Mouse (Mus musculus) heart, embryonic 13.5 days (tissue): ENCODE results near the gene Tsen2. TPM values are rescaled to one million over a fixed set of nuclear protein-coding genes. Genes with fewer than 3 reads are reported as not detected.

ENCODE experiments used
- ATAC-seq: fragments of 200-750 bp; cut with Nextera tagmentation; 2 replicates; pipeline ENCODE4 v1.8.0; 2017; ENCODE audit warnings: moderate TSS enrichment; ENCODE audit not compliant: insufficient number of reproducible peaks, low FRiP score, low TSS enrichment; ENCODE audit errors: extremely low read depth
- H3K27ac ChIP-seq: fragments of 300-500 bp; sonication (generic); replicated peaks from 2 replicates; pipeline ENCODE4 v1.5.1; 2015; ENCODE audit warnings: moderate library complexity, mild to moderate bottlenecking, inconsistent platforms
- H3K27me3 ChIP-seq: fragments of 300-500 bp; sonication (generic); replicated peaks from 2 replicates; pipeline ENCODE4 v1.6.1; 2015; ENCODE audit warnings: mild to moderate bottlenecking, inconsistent platforms
- H3K36me3 ChIP-seq: fragments of 300-500 bp; sonication (generic); 2 replicates; pipeline ENCODE4 v1.6.1; 2015; ENCODE audit warnings: mild to moderate bottlenecking, inconsistent platforms
- H3K4me1 ChIP-seq: fragments of 300-500 bp; sonication (generic); 2 replicates; pipeline ENCODE4 v1.6.1; 2015; ENCODE audit warnings: inconsistent platforms
- H3K4me2 ChIP-seq: fragments of 300-500 bp; sonication (generic); 2 replicates; pipeline ENCODE4 v1.6.1; 2015; ENCODE audit warnings: inconsistent platforms, mild to moderate bottlenecking, moderate library complexity
- H3K4me3 ChIP-seq: fragments of 300-500 bp; sonication (generic); 2 replicates; pipeline ENCODE4 v1.5.1; 2015; ENCODE audit warnings: moderate library complexity, mild to moderate bottlenecking, inconsistent platforms
- H3K9ac ChIP-seq: fragments of 300-500 bp; sonication (generic); 2 replicates; pipeline ENCODE4 v1.6.1; 2015; ENCODE audit warnings: inconsistent platforms, mild to moderate bottlenecking, moderate library complexity
- H3K9me3 ChIP-seq: fragments of 300-500 bp; sonication (generic); 2 replicates; pipeline ENCODE4 v1.6.1; 2016; ENCODE audit warnings: inconsistent platforms
- WGBS: fragments of 180-500 bp; shearing (Covaris S2); methylation state at CpG from one replicate; pipeline ENCODE4 v1.1.7; 2015; ENCODE audit warnings: mixed read lengths; 5-methylcytosine and 5-hydroxymethylcytosine counted together
- polyA plus RNA-seq: library from polyadenylated mRNA; unstranded; fragments of >200 nt; fragmentation: Nextera tagmentation; extraction: Ambion mirVana; gene quantifications from 2 replicates; pipeline ENCODE4 v1.2.1, GENCODE M21; 2015

Gene Tsen2
- polyA plus RNA-seq, 1 experiment from 2014 or later = 18.4 TPM

DNA sequence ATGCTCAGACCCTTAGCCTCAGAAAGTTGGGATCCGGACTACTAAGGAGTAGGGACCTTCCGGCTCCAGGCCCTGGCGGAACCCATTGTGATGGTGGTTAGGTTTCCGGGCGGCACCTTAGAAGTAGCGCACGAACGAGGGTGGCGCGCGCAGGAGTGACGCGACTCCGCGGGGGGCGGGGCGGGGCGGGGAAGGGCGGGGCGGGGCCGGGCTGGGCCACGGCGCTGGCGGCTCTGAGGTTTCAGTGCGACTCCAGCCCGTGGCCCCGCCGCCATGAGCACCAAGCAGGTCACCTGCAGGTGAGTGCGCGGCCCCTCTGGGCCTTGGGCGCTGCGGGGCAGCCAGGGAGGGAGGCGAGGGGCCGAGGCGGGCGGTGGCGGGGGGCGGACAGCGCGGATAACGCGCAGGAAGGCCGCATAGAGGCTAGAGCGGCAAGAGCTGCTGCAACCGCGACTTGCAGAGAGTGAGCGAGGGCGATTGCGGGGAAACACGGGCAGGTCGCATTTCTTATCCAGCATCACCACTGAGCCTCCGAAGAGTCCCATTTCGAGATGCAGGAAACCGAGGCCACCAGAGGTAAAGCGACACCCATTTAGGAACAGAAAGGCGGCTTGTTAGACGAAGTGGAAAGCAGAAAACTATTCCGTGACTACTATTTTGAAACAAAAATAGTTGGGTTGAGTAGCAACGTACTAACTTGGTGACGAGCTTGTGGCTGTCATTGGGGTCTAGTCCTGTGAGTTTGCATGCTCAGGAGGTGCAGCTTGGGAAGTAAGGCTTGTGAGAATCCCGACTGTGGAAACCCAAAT, 57.5 kb downstream of the Tsen2 start, which contains the start of gene Mkrn2:
TSS of gene Mkrn2 (plus strand) at position 188 of the 809 bp plus-strand sequence.
- WGBS = under 1% methylated on average over 46 of the region's 61 CpGs
- peak within 1 kb of the TSS; percentile 94 for H3K9ac ChIP-seq
- H3K9me3 ChIP-seq = no peaks in the 10 kb centered on the region

DNA sequence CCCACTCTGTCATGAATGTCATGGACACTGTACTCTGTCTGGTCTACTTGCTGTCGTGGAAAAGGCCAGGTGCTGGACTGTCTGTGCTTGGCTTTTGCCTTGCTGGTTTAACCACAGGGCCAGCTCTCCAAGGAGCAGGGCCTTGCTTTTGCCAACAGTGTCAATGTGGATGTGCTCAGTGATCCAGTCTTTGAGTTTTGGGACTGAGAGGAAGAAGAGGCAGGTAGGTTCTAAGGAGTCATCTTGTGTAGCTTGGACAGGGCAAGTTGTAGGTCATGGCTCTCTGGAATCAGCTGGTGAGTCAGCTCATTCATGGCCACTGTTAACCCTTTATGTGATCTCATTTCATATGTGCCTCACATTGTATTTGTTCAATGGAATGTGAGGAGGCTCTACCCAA, 62.0 kb downstream of the Tsen2 start:
- Histone ChIP-seq H3K36me3 (peaks cover 35% of the 10 kb centered on the region), H3K4me1 (peaks cover 19% of the 10 kb centered on the region), H3K27ac (no peak overlapping the region), H3K9me3 (no peaks in the 10 kb centered on the region), H3K4me3 (no peak overlapping the region), H3K27me3 (no peaks in the 10 kb centered on the region), H3K4me2 (no peak overlapping the region), H3K9ac (no peak overlapping the region)
- ATAC-seq = no peak
- WGBS = 69% methylated on average over 1 of the region's 1 CpGs

More for the DNA sequence above, 57.5 kb downstream of the Tsen2 start, which contains the start of gene Mkrn2:
- H3K4me3 ChIP-seq = peak within 1 kb of the TSS; percentile 81
- H3K27ac ChIP-seq = peak within 1 kb of the TSS; percentile 75
- H3K4me2 ChIP-seq = peak within 1 kb of the TSS; percentile 74
- H3K36me3 ChIP-seq = peaks cover 10% of the 10 kb centered on the region; the same call in 1 of the 2 replicates
- peak; percentile 82 for ATAC-seq
- no peaks in the 10 kb centered on the region for H3K27me3 ChIP-seq
- H3K4me1 ChIP-seq = peaks cover 17% of the 10 kb centered on the region

DNA sequence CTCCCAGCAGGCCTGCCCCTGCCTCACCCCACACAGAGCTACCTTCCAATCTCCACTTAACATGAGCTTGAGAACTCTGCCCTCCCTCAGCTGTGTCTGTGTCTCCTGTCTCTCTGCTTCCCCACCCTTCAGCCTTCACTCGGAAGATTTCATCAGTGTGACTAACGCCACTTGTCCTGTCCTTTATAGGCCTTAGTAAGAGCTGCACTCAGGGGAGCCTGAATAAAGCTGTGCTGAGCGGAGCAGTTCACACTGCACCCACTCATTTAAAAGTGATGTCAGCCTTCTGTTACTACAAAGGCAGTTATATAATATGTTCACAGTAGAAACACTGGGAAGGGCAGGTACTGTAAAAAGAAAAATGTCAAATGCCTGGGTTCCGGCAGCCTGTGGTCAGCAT, 63.0 kb downstream of the Tsen2 start:
- no peak overlapping the region for H3K4me3 ChIP-seq
- H3K9ac ChIP-seq = no peak overlapping the region; the same call in 1 of the 2 replicates
- no peaks in the 10 kb centered on the region for H3K27me3 ChIP-seq
- peaks cover 45% of the 10 kb centered on the region for H3K36me3 ChIP-seq
- no peak for ATAC-seq
- H3K4me2 ChIP-seq = no peak overlapping the region
- 64% methylated on average over 4 of the region's 4 CpGs for WGBS
- peaks cover 17% of the 10 kb centered on the region for H3K4me1 ChIP-seq
- no peak overlapping the region for H3K27ac ChIP-seq
- no peaks in the 10 kb centered on the region for H3K9me3 ChIP-seq

DNA sequence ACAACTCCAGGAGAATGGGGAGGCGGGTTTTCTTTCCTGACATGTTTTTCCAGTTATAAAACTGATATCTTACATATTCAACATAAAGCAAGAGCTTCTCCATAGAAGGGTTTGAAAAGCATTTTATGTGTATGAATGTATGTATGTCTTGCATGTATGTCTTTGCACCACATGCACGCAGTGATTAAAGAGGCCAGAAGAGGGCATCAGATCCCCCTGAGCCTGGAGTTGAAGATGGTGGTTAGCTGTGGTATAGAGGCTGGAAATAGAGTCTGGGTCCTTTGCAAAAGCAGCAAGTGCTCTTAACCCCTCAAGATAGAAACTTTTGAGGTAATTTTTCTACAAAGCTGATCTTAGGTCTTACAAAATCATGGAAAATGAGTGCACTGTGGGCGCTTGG, 64.7 kb downstream of the Tsen2 start:
- 71% methylated on average over 3 of the region's 3 CpGs for WGBS
- H3K4me2 ChIP-seq = no peak overlapping the region
- no peak overlapping the region for H3K27ac ChIP-seq
- H3K27me3 ChIP-seq = no peaks in the 10 kb centered on the region
- no peak overlapping the region for H3K4me3 ChIP-seq
- H3K4me1 ChIP-seq = peaks cover 7% of the 10 kb centered on the region; the same call in 1 of the 2 replicates
- no peak overlapping the region for H3K9ac ChIP-seq
- ATAC-seq = no peak
- no peaks in the 10 kb centered on the region for H3K9me3 ChIP-seq
- H3K36me3 ChIP-seq = peaks cover 62% of the 10 kb centered on the region

DNA sequence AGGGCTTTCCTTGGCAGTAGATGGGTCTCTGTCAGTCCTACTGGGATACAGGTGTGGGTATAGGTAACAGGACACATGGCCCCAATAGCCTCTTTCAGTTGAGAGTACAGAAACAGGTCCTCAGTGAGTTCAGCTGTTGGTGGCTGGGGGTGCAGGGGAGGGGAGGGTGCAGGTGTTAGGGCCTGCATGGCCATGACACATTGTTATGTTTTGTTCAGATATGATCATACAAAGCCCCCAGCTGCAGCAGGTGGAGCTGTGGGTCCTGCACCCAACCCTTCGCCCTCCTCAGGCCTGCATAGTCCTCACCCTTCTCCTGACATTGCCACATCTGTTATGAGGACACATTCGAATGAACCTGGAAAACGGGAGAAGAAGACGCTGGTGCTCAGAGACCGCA, 65.8 kb downstream of the Tsen2 start:
- Histone ChIP-seq H3K9me3 (no peaks in the 10 kb centered on the region), H3K27me3 (no peaks in the 10 kb centered on the region), H3K9ac (no peak overlapping the region), H3K4me2 (no peak overlapping the region), H3K36me3 (peaks cover 70% of the 10 kb centered on the region), H3K27ac (no peak overlapping the region), H3K4me1 (peaks cover 7% of the 10 kb centered on the region; the same call in 1 of the 2 replicates), H3K4me3 (no peak overlapping the region)
- no peak for ATAC-seq
- WGBS = 86% methylated on average over 5 of the region's 5 CpGs

DNA sequence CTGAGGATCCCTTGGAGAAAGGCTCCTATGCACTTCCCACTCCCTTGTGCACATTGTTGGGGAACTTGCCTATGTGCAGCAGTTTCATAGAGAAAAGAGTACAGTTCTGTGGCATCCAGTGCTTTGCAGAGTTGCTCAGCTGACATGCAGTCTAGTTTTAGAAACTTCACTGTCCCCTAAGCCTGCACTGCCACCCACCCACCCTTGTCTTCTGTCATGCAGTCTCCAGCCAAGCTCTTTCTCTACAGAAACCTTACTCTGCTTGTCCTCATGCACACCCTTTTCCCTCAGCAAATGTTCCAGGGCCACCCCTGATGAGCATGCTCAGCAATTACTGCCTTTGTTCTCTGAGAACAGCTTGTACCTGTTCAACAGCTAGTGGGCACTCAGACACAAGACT, 69.3 kb downstream of the Tsen2 start:
- H3K4me3 ChIP-seq = no peak overlapping the region
- H3K4me1 ChIP-seq = no peaks in the 10 kb centered on the region
- no peak overlapping the region for H3K4me2 ChIP-seq
- no peaks in the 10 kb centered on the region for H3K27me3 ChIP-seq
- H3K9me3 ChIP-seq = no peaks in the 10 kb centered on the region
- no peak overlapping the region for H3K27ac ChIP-seq
- no peak overlapping the region for H3K9ac ChIP-seq
- H3K36me3 ChIP-seq = peaks cover 98% of the 10 kb centered on the region
- ATAC-seq = no peak

DNA sequence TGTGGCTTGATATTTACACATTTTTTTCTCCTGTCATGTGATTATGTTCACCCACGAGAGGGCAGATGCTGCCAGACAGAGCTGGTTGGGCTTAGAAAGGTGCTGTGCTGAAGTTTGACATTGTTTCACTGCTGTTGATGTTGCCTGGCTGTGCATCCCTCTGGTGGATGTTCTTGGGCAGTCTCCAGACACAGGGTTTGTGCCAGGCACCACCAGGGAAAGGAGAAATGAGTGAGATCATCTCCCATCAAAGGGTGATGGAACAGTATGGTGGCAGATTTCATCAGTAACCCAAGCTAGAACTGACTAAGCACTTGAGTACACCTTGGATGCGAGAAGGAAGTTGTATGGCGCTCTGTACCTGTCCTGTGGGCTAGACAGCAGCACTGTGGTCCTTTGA, 71.5 kb downstream of the Tsen2 start:
- Histone ChIP-seq H3K9me3 (no peaks in the 10 kb centered on the region), H3K4me2 (no peak overlapping the region), H3K36me3 (peaks cover 99% of the 10 kb centered on the region), H3K4me3 (no peak overlapping the region), H3K9ac (no peak overlapping the region), H3K27me3 (no peaks in the 10 kb centered on the region), H3K27ac (no peak overlapping the region), H3K4me1 (no peaks in the 10 kb centered on the region)
- ATAC-seq = no peak
- WGBS = 81% methylated on average over 3 of the region's 3 CpGs

DNA sequence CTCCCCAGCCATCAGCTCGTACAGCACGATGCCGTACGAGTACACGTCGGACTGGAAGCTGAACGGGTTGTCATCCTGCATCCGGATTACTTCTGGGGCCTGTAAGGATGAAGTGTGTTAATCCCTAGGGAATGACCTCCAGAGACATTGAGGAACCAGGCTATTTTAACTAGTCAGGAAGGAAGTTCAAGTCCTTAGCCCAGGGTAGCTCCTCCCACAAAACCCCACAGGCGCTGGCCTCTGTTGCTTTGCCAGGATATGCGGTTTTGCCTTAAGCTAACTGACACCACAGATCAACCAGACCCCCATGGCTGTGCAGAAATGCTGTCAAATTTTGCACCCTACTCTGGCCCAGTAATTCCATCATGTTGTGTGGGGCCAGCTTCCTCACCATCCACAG, 75.4 kb downstream of the Tsen2 start:
- Histone ChIP-seq H3K9ac (no peak overlapping the region), H3K4me1 (no peaks in the 10 kb centered on the region), H3K27ac (no peak overlapping the region), H3K36me3 (peaks cover 100% of the 10 kb centered on the region), H3K4me2 (no peak overlapping the region), H3K4me3 (no peak overlapping the region), H3K9me3 (no peaks in the 10 kb centered on the region), H3K27me3 (no peaks in the 10 kb centered on the region)
- ATAC-seq = no peak
- WGBS = 84% methylated on average over 10 of the region's 10 CpGs

GRCm38 (mm10) chr6:115620942-115621341, 76.5 kb downstream of the Tsen2 start:
- Histone ChIP-seq H3K36me3 (peaks cover 100% of the 10 kb centered on the region), H3K27ac (no peak overlapping the region), H3K4me2 (no peak overlapping the region), H3K9me3 (no peaks in the 10 kb centered on the region), H3K4me3 (no peak overlapping the region), H3K4me1 (no peaks in the 10 kb centered on the region), H3K9ac (no peak overlapping the region), H3K27me3 (no peaks in the 10 kb centered on the region)
- ATAC-seq = no peak
- 89% methylated on average over 1 of the region's 1 CpGs for WGBS

DNA sequence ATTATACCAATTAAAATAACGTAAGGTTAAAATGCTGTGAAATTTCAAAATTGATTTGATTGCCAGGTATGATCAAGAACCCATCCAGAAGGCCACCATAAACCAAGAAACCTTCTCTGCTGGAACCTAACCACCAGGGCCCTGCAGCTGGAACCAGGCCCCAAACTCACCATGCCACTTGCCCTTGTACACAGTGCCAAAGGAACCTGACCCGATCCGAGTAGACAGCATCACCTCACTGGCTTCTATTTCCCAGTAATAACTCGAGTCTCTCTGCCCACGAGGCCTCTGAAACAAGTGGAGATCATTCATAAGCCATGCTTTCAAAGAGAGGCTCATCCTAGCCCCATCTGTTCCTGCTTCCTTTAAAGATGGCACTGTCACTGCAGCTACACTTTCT, 81.7 kb downstream of the Tsen2 start:
- Histone ChIP-seq H3K36me3 (peaks cover 97% of the 10 kb centered on the region), H3K4me2 (no peak overlapping the region), H3K9ac (no peak overlapping the region), H3K4me1 (no peaks in the 10 kb centered on the region), H3K4me3 (no peak overlapping the region), H3K27me3 (no peaks in the 10 kb centered on the region), H3K27ac (no peak overlapping the region), H3K9me3 (no peaks in the 10 kb centered on the region)
- no peak for ATAC-seq
- 90% methylated on average over 5 of the region's 5 CpGs for WGBS
